Mouse (Mus musculus): Measurements from ENCODE around the gene Elane.

The Elane gene

DNA sequence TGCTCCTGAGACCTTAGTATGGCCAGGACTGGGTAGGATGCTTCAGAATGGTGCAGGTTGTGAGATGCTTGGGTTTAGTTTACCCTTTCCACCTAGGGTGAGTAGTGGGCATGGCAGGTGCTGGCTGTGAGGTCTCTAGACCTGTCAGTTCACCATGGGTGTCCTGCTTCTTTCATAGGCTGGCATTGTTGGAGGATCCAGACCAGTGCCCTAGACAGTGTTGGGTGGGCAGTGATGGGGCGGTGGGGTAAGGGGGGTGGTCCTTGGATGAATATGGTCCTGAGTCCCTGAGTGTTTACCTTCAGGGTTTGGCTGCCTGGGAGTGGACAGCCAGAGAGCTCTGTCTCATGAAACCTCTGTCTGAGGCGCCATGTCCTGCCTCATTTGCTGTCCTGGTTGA lies 28.2 kb upstream of the Elane start:
- DNase-seq (ENCODE audit: low read depth in 1 of 2, low spot score in 2 of 2) = no peak

GRCm38 (mm10) chr10:79858416-79859074 lies 27.5 kb upstream of the Elane start:
- no peak for DNase-seq (ENCODE audit: low read depth in 1 of 2, low spot score in 2 of 2)

DNA sequence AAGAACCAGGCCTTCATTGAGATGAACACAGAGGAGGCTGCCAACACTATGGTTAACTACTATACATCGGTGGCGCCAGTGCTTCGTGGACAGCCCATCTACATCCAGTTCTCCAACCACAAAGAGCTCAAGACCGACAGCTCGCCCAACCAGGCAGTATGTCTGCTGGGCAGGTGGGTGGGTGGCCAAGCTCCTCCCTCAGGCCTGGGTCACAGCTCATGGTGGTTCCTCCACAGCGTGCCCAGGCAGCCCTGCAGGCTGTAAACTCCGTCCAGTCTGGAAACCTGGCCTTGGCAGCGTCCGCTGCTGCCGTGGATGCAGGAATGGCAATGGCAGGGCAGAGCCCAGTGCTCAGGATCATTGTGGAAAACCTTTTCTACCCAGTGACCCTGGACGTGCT lies 26.9 kb upstream of the Elane start:
- DNase-seq (ENCODE audit: low read depth in 1 of 2, low spot score in 2 of 2) = no peak

DNA sequence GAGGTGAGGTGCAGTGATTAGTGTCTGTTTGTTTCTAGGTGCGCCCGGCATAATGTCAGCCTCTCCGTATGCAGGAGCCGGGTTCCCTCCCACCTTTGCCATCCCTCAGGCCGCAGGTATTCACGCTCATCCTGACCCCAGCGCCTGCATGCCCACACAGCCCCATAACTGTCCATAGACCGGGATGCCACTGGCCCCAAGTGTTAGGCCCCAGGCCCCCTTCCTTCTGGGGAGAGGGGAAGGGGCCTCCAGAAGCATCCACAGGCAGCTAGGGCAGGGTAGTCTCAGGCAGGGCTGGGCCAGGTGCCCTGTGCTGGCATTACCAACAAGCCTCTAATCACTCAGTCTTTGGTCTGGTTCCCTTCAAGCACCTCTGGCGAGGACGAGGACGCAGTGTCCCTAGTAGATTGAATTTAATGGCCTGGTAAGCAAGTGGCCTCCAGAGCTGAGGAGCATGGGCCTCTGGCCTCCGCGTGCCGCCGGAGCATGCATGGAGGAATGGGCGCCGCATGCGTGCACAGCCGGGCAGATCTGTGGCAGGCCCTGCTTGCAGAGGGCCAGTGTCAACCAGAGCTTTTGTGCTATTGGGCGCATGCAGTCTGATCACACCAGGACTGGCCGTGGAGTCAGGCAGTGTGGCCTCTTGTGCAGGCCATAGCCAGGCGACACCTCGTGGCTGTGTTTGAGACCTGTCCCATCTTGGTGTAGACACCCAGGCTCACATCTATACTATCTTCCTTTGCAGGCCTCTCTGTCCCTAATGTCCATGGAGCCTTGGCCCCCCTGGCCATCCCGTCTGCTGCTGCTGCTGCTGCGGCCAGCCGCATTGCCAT lies 25.8 kb upstream of the Elane start:
- no peak for DNase-seq (ENCODE audit: low read depth in 1 of 2, low spot score in 2 of 2)

DNA sequence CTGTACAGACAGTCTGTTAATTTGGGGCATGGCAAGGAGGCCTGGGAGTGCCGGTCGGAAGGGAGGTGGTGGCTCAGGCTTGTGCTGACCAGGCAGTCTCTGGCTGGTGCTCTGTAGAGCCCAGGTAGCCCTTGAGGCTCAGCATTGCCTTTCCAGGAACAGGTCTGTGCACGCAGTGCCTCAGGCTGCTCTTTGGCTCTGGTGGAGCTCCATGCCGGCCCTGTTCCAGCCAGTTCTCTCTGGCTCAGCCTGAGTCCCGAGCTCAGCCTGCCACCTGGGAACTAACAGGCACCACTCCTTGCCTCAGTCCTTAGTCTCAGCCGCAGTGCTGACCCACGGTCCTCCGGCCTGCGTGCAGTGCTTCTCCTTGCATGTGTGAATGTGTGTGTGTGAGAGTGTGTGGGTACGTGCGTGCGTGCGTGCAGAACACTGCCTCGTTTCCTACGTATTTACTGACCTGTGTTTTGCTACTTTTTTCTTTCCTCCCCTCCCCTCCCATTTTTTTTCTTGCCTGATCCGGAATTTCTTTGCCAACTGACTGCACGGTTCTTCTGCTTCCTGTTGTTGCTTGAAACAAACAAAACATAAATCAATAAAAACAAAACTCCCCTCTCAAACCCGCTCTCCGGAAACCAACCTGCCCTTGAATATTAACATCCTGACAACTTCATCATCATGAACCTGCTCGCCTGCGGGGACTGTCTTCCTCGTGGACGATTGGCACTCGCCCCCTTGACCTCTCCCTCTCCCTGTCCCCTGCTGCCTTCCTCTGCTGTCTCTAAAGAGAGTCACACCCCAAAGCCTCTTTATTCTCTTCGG lies 24.6 kb upstream of the Elane start:
- no peak for DNase-seq (ENCODE audit: low read depth in 1 of 2, low spot score in 2 of 2)

GRCm38 (mm10) chr10:79862049-79862788 lies 23.8 kb upstream of the Elane start:
- DNase-seq (ENCODE audit: low read depth in 1 of 2, low spot score in 2 of 2) = no peak

- no peak for DNase-seq (ENCODE audit: low read depth in 1 of 2, low spot score in 2 of 2)
Observed at GRCm38 (mm10) chr10:79862925-79863324, 23.1 kb upstream of the Elane start.

DNA sequence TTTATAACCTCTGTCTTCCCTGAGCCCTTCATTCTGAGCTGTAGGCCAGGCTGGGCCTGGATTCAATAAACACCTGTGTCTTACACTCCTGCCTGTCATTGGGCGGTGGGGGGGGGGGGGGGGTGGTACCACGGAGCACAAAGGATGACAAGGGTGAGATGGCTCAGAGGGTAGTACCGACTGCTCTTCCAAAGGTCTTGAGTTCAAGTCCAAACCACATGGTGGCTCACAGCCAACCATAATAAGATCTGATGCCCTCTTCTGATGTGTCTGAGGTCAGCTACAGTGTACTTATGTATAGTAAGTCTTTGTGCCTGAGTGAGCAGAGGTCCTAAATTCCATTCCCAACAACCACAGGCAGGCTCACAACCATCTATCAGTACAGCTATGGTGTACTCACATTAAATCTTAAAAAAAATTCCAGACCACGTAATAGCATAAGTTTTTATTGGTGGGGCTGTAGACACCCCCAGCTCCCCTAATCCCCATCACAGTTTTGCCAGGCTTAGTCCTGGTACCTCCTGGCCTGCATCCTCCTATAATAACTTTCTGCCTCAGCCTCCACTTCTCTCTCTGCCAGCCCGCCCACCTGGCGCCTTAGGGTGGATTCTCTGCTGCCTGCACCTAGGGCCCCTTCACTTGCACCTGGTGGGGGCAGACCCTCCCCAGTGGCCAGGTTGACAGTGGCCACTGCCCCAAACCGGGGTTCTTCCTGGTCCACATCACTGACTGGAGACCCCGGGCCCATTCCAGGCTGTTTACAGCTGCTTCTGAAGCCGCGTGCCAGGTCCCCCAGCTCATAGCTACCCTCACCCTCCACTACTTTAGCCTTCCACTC lies 21.5 kb upstream of the Elane start:
- no peak for DNase-seq (ENCODE audit: low read depth in 1 of 2, low spot score in 2 of 2)

GRCm38 (mm10) chr10:79865189-79865601 lies 20.9 kb upstream of the Elane start:
- DNase-seq (ENCODE audit: low read depth in 1 of 2, low spot score in 2 of 2) = no peak

GRCm38 (mm10) chr10:79865801-79866295 lies 20.2 kb upstream of the Elane start:
- DNase-seq (ENCODE audit: low read depth in 1 of 2, low spot score in 2 of 2) = no peak

DNA sequence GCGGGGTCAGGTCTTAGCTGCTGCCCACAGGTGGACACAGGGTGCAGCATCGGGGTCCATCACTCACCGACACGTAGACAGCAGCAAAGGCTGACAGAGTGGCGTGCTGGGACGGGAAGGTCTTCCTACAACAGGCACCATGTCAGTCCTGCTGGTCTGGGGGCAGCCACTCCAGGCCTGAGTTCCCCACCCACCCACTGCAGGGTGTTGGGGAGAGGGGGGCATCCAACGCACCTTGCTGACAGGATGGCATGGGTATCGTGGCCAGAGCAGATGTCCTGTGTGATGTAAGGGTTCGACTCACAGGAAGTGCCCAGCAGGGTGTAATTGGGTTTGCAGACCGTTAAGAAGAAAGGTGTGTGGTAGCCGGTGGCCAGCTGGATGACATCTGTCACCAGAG lies 19.4 kb upstream of the Elane start:
- DNase-seq (ENCODE audit: low read depth in 1 of 2, low spot score in 2 of 2) = no peak

DNA sequence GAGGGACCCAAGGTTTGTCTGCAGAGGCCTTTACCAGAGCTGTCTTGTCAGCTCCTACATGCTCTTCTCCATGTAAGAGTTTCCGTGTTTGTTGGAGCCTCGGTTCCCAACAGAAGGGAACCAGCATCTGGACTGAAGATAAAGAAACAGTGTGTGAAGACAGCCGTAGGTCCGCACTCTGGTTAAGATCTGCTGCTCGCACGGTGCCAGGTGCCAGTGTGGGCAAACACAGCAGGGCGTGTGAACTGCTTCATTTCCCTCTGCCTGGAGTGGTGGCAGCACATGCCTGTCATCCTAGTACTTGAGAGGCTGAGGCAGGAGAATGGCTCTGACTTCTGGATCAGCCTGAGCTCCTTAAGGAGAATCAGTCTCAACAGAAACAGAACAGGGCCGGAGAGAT lies 14.2 kb upstream of the Elane start:
- no peak for DNase-seq (ENCODE audit: low read depth in 1 of 2, low spot score in 2 of 2)

DNA sequence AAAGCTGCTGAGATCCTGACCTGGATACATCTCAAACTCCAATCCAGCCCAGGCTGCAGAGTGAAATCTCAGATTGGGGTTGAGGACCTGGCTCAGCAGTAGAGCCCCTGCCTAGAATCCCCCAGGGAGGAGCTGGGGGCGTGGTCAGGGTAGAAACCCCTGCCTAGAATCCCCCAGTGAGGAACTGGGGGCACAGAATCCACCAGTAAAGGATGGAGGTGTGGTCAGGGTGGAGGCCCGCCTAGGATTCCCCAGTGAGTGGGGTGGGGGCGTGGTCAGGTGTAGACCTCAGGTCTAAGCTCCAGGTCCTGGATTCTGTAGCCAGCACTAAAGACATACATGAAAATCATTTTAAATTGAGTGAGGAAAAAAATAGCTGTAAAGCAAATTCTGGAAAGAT lies 13.2 kb upstream of the Elane start:
- DNase-seq (ENCODE audit: low read depth in 1 of 2, low spot score in 2 of 2) = no peak

- no peak for DNase-seq (ENCODE audit: low read depth in 1 of 2, low spot score in 2 of 2)
Observed at GRCm38 (mm10) chr10:79873313-79873712, 12.7 kb upstream of the Elane start.

DNA sequence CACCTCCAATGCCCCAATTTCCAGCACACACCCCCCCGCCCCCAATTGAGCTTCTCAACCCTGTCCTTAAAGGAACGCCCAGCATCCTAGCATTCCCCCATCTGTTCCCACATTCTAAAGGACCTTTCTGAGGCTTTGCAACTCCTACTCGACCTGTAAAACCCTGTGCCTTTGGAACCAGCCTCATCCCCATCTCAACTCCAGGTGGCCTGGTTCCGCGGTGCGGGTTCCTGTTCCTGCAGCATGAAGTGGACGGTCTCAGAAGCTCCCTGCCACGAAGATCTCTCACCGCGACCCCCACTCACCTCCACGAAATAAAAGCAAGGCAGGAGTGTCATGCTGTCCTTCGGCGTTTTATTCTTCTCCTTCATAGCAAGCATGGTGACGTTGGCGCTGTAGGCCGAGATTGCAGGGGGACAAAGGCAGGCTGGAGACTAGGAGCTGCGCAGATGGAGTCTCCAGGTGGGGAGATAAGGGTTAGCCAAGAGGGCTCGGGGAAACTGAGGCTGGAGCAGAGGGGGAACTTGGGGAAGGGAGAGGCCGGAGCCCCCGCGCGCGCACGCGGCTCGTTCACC lies 12.2 kb upstream of the Elane start:
- no peak for DNase-seq (ENCODE audit: low read depth in 1 of 2, low spot score in 2 of 2)

DNA sequence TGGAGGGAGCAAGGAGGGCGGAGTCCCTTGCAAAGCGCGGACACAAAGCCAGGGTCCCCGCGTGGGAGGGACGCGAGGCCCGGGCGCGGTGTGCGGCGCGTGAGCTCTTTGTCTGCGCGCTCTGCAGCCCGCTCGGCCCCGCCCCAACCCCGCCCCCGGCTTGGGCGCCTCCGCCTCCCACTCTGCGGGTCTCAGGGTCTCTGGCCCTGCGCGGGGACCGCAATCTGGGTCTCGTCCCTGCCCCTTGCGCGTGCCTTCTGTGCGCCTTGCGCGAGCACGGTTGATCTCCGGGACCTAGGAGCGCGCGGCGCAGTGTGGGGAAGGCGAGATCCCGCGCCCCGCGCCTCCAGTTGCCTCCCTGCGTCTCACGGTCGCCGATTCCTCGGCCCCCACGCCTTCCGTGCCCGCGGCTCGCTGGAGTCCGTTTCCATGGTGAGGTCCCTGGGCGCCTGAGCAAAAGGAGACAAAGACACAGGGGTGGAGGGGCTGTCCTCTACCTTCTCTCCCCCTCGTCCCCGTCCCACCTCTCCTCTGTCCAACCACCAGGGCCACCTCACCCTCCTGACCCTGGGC lies 11.7 kb upstream of the Elane start, which contains the start of the genes Prtn3 and Plppr3:
Prtn3 (plus strand) TSS at position 187 of the 573 bp plus-strand sequence.
Plppr3 (minus strand) TSS at position 345 of the 573 bp plus-strand sequence.
- no peak for DNase-seq (ENCODE audit: low read depth in 1 of 2, low spot score in 2 of 2)

DNA sequence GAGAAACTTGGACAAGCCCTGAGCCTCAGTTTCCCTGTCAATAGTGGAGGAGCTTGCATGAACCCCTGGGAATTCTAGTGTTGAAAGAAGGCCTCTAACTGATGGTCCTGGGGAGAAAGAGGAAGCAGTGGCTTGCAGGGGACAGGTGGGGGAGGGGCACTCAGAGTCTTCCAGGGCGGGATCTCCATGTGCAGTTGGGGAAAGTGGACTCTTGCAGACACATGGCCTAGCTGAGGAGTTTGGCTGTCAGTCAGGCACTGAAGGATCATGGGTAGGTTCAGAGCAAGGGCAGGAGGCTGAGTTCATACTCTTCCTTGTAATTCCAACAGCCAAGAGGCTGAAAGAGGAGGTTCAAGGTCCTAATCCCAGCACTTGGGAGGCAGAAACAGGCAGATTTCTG lies 8.9 kb upstream of the Elane start:
- DNase-seq (ENCODE audit: low read depth in 1 of 2, low spot score in 2 of 2) = no peak

GRCm38 (mm10) chr10:79877757-79878156 lies 8.3 kb upstream of the Elane start:
- DNase-seq (ENCODE audit: low read depth in 1 of 2, low spot score in 2 of 2) = peak; percentile 54 to 59

DNA sequence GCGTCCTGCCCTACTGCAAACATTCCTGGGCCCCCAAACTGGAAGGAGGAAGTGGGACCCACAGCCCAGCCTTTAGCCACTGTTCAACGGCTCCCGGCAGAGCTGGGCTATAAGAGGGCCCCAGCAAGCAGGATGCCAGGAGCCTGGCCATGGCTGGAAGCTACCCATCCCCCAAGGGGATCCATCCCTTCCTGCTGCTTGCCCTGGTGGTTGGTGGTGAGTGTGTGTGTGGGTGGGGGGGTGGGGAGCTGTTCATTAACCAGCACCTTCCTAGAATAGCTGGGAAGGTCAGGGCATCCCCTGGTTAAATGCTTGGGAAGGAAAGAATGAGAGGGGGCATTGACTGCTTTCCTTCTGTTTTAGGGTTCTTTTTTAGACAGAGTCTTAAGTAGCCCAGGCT lies 6.5 kb upstream of the Elane start:
- DNase-seq (ENCODE audit: low read depth in 1 of 2, low spot score in 2 of 2) = no peak
